Mouse (Mus musculus): Measurements from ENCODE around the gene Crabp1. TPM values are rescaled to one million over a fixed set of nuclear protein-coding genes. Genes with fewer than 3 reads are reported as not detected.

Crabp1 gene
- polyA plus RNA-seq, 1 experiment from 2014 or later: 4.1 TPM

DNA sequence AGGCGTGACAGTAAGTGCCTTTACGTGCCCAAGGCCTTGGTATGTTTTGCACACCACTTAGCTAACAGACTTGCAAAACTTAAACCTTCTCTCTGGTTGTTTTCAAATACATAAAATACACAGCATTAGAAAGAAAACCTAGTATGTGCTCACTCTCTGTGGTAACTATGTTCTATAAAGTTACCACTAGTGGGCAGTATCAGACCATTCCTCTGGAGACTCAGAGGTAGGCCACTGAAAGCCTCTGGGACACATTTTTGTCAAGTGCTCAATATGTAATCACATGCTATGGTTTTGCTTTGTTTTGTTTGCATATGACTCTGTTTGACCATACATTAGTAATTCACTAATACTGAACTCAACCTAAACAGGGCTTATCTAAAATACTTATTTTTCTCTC is 32.4 kb upstream of the Crabp1 start:
- H3K27me3 ChIP-seq (ENCODE audit: control insufficient read depth, insufficient read depth, low read length): no peaks in the 10 kb centered on the region
- DNase-seq (ENCODE audit: low spot score) (no peak), ATAC-seq (ENCODE audit: low FRiP score, low TSS enrichment) (no peak)
- 86% methylated on average over 2 of the region's 2 CpGs for WGBS
- H3K4me3 ChIP-seq (ENCODE audit: low read depth, low read length): no peak overlapping the region
- H3K9ac ChIP-seq (ENCODE audit: low read length): no peak overlapping the region
- peaks cover 3% of the 10 kb centered on the region; the same call in 1 of the 2 replicates for H3K36me3 ChIP-seq (ENCODE audit: control insufficient read depth, insufficient read depth, low read length)
- peak; percentile 78 for TF ChIP-seq CTCF (IDR thresholded peaks at IDR 0.05; ENCODE audit: low read depth)
- no peak for TF ChIP-seq EP300 (optimal IDR thresholded peaks at IDR 0.05)
- H3K4me2 ChIP-seq (replicated peaks; ENCODE audit: low read depth): no peak overlapping the region
- H3K4me1 ChIP-seq (replicated peaks; ENCODE audit: control insufficient read depth, insufficient read depth): 0 out of 2 replicates have a peak, but pooled peaks cover 2% of the 10 kb centered on the region
- no peaks in the 10 kb centered on the region for H3K9me3 ChIP-seq (ENCODE audit: control insufficient read depth, low read length)
- H3K27ac ChIP-seq (replicated peaks): no peak overlapping the region

DNA sequence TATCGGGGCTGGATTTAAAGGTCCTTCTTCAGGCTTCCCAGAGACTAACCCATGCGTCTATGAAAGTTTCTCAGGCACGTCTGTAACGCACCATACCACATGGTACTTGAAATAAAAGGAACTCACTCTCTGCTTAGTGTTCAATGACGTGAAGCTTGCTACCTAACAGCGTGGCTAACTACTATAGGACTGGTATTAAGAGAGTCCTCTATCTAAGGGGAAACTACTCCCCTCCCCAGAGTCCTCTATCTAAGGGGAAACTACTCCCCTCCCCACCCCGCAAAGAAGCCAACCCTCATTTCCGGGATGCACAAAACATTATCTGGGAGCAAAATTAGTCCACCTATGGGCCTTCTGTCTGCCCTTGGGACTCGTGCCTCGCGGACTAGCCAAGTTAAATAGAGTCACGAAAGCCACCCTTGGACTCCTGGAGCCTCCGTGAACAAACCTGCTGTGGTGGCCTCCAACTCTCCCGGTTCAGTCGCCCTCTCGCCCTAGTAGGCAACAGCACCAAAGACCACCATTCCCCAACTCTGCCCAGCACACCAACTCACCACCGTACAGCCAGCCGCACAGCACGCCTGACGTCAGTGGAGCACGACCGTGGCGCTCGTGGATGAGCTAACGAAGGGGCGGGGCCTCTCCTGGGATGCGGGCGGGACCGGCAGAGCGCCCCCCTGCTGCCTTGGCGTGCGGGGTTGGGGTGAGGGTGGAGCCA is 30.5 kb upstream of the Crabp1 start, which contains the start of gene Wdr61:
Gene Wdr61, minus strand, starts transcription at position 599 of the 718 bp plus-strand sequence.
- H3K4me2 ChIP-seq (replicated peaks; ENCODE audit: low read depth): peak within 1 kb of the TSS; percentile 77
- peak within 1 kb of the TSS; percentile 77 for H3K9ac ChIP-seq (ENCODE audit: low read length)
- 0 out of 2 replicates have a peak, but pooled peaks cover 2% of the 10 kb centered on the region for H3K4me1 ChIP-seq (replicated peaks; ENCODE audit: control insufficient read depth, insufficient read depth)
- no peaks in the 10 kb centered on the region for H3K27me3 ChIP-seq (ENCODE audit: control insufficient read depth, insufficient read depth, low read length)
- 1% methylated on average over 31 of the region's 32 CpGs for WGBS
- DNase-seq (ENCODE audit: low spot score): peak; percentile 99
- no peaks in the 10 kb centered on the region for H3K9me3 ChIP-seq (ENCODE audit: control insufficient read depth, low read length)
- peaks cover 2% of the 10 kb centered on the region; the same call in 1 of the 2 replicates for H3K36me3 ChIP-seq (ENCODE audit: control insufficient read depth, insufficient read depth, low read length)
- peak within 1 kb of the TSS; percentile 58 for H3K4me3 ChIP-seq (ENCODE audit: low read depth, low read length)
- peak; percentile 98 for ATAC-seq (ENCODE audit: low FRiP score, low TSS enrichment)
- no peak for TF ChIP-seq EP300 (optimal IDR thresholded peaks at IDR 0.05)
- peak; percentile 77 for TF ChIP-seq CTCF (IDR thresholded peaks at IDR 0.05; ENCODE audit: low read depth)
- H3K27ac ChIP-seq (replicated peaks): peak within 1 kb of the TSS; percentile 72

DNA sequence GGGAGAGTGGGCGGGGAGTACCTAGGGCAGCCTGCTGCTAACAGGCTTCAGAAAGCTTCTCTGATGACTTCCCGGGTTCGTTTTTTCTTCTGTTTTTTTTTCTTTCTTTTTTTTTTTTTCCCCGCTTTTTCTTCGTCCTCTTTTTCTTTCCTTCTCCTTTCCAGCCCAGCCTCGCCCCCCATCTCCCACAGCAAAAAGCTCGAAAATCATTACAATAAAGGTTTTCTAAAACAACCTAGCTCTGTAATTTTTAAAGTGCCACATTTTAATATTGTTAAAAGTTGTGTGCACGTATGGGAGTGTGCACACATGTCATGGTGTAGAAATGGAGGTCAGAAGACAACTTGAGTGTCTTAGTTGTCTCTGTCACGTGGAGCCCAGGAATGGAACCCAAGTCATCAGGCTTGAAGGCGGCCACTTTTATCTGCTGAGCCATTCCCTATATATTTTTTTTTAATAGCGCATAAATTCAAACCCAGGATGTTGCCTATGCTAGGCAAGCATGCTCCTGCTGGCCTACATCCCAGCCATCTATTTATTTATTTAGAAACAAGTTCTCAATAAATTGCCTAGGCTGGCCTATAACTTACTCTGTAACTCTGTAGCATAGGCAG is 29.8 kb upstream of the Crabp1 start:
- TF ChIP-seq CTCF (IDR thresholded peaks at IDR 0.05; ENCODE audit: low read depth) (no peak), EP300 (optimal IDR thresholded peaks at IDR 0.05) (no peak)

DNA sequence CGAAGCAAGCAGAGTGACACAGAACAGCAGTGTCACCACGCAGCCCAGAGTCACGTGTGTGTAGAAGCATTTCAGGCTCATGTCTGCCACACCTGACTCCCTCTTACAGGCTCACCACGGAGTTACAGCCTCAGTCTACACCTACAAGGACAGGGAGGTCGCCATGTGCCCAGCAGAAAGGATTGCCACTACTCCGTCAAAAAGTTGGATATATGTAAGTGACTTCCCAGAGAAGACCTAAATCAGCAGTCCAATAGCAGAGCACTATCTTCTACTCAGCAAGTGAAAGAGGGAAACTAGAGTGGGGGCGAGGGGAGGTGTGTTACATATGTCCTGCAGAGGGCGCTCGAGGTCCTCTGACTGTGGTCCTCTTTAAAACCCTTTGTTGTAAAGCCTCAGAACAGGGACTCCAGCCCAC is 28.3 kb upstream of the Crabp1 start:
- 17% methylated on average over 9 of the region's 9 CpGs for WGBS
- no peak overlapping the region for H3K9ac ChIP-seq (ENCODE audit: low read length)
- no peak for TF ChIP-seq EP300 (optimal IDR thresholded peaks at IDR 0.05)
- peak; percentile 81 for TF ChIP-seq CTCF (IDR thresholded peaks at IDR 0.05; ENCODE audit: low read depth)
- H3K4me2 ChIP-seq (replicated peaks; ENCODE audit: low read depth): no peak overlapping the region
- H3K4me3 ChIP-seq (ENCODE audit: low read depth, low read length): no peak overlapping the region
- DNase-seq (ENCODE audit: low spot score): peak; percentile 65
- H3K4me1 ChIP-seq (replicated peaks; ENCODE audit: control insufficient read depth, insufficient read depth): 0 out of 2 replicates have a peak, but pooled peaks cover 2% of the 10 kb centered on the region
- H3K36me3 ChIP-seq (ENCODE audit: control insufficient read depth, insufficient read depth, low read length): no peaks in the 10 kb centered on the region
- no peak overlapping the region for H3K27ac ChIP-seq (replicated peaks)
- H3K9me3 ChIP-seq (ENCODE audit: control insufficient read depth, low read length): no peaks in the 10 kb centered on the region
- no peaks in the 10 kb centered on the region for H3K27me3 ChIP-seq (ENCODE audit: control insufficient read depth, insufficient read depth, low read length)
- no peak for ATAC-seq (ENCODE audit: low FRiP score, low TSS enrichment)

More for the DNA sequence above, 29.8 kb upstream of the Crabp1 start:
- H3K36me3 ChIP-seq (ENCODE audit: control insufficient read depth, insufficient read depth, low read length): no peaks in the 10 kb centered on the region
- no peaks in the 10 kb centered on the region for H3K27me3 ChIP-seq (ENCODE audit: control insufficient read depth, insufficient read depth, low read length)
- H3K4me3 ChIP-seq (ENCODE audit: low read depth, low read length): peak overlapping the region; percentile 58
- H3K9ac ChIP-seq (ENCODE audit: low read length): no peak overlapping the region
- no peak overlapping the region for H3K27ac ChIP-seq (replicated peaks)
- ATAC-seq (ENCODE audit: low FRiP score, low TSS enrichment) (no peak), DNase-seq (ENCODE audit: low spot score) (no peak)
- peak overlapping the region; percentile 77 for H3K4me2 ChIP-seq (replicated peaks; ENCODE audit: low read depth)
- no peaks in the 10 kb centered on the region for H3K9me3 ChIP-seq (ENCODE audit: control insufficient read depth, low read length)
- WGBS: 14% methylated on average over 11 of the region's 11 CpGs
- H3K4me1 ChIP-seq (replicated peaks; ENCODE audit: control insufficient read depth, insufficient read depth): 0 out of 2 replicates have a peak, but pooled peaks cover 2% of the 10 kb centered on the region

DNA sequence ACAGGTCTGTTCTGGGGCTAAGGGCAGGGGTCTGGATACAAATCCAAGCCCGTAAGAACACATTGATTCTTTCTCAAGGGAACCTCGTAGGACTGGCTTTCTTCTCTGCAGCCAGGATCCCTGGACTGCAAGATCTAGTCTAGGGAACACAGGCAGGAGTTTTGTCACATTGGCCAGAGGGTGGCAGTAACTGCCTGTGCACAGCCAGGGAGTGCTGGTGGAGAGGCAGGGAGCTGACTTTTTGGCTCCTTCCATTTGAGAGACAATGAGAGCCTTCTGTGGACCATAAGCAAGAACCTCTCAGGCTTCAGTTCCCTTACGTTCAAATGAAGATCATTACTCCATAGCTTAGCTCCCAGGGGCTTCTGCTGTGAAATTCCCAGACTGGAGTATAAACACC is 26.2 kb upstream of the Crabp1 start:
- DNase-seq (ENCODE audit: low spot score): peak; percentile 60
- H3K4me2 ChIP-seq (replicated peaks; ENCODE audit: low read depth): no peak overlapping the region
- no peaks in the 10 kb centered on the region for H3K9me3 ChIP-seq (ENCODE audit: control insufficient read depth, low read length)
- no peaks in the 10 kb centered on the region for H3K36me3 ChIP-seq (ENCODE audit: control insufficient read depth, insufficient read depth, low read length)
- 0 out of 2 replicates have a peak, but pooled peaks cover under 1% of the 10 kb centered on the region for H3K4me1 ChIP-seq (replicated peaks; ENCODE audit: control insufficient read depth, insufficient read depth)
- TF ChIP-seq CTCF (IDR thresholded peaks at IDR 0.05; ENCODE audit: low read depth) (peak; percentile 90), EP300 (optimal IDR thresholded peaks at IDR 0.05) (no peak)
- ATAC-seq (ENCODE audit: low FRiP score, low TSS enrichment): no peak
- H3K9ac ChIP-seq (ENCODE audit: low read length): no peak overlapping the region
- H3K4me3 ChIP-seq (ENCODE audit: low read depth, low read length): no peak overlapping the region
- no peak overlapping the region for H3K27ac ChIP-seq (replicated peaks)
- 25% methylated on average over 3 of the region's 3 CpGs for WGBS
- H3K27me3 ChIP-seq (ENCODE audit: control insufficient read depth, insufficient read depth, low read length): no peaks in the 10 kb centered on the region

DNA sequence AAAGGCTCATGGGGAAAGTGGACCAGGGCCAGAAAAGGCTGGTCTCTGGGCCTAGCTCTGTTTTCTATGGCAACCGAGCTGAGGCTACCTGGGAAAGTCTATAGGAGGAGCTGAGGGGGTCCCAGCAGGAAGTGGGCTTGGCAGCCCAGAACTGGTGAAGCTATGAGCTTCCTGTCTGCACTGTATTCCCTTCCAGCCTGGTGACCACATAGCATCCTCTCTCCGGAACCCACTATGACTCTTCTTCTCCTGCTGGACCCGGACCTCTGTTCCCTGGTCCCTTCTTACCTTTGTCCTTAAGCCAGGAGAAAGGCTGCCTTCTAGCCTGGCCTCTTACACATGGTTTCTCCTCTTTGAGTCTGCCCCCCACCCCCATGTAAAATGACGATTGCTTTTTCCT is 20.7 kb upstream of the Crabp1 start:
- H3K27ac ChIP-seq (replicated peaks): no peak overlapping the region
- WGBS: 75% methylated on average over 4 of the region's 4 CpGs
- no peaks in the 10 kb centered on the region for H3K4me1 ChIP-seq (replicated peaks; ENCODE audit: control insufficient read depth, insufficient read depth)
- DNase-seq (ENCODE audit: low spot score) (no peak), ATAC-seq (ENCODE audit: low FRiP score, low TSS enrichment) (no peak)
- H3K4me3 ChIP-seq (ENCODE audit: low read depth, low read length): no peak overlapping the region
- H3K36me3 ChIP-seq (ENCODE audit: control insufficient read depth, insufficient read depth, low read length): no peaks in the 10 kb centered on the region
- H3K27me3 ChIP-seq (ENCODE audit: control insufficient read depth, insufficient read depth, low read length): no peaks in the 10 kb centered on the region
- H3K9ac ChIP-seq (ENCODE audit: low read length): no peak overlapping the region
- H3K4me2 ChIP-seq (replicated peaks; ENCODE audit: low read depth): no peak overlapping the region
- no peaks in the 10 kb centered on the region for H3K9me3 ChIP-seq (ENCODE audit: control insufficient read depth, low read length)
- TF ChIP-seq EP300 (optimal IDR thresholded peaks at IDR 0.05) (no peak), CTCF (IDR thresholded peaks at IDR 0.05; ENCODE audit: low read depth) (no peak)
